Mouse (Mus musculus): ENCODE results near the gene Cln5. TPM values are rescaled to one million over a fixed set of nuclear protein-coding genes. Genes with fewer than 3 reads are reported as not detected.

Cln5 gene
- 28.4 and 29.1 TPM in 2 replicates for polyA plus RNA-seq (2015; fragmentation: Nextera tagmentation; extraction: Ambion mirVana)

GRCm38 (mm10) chr14:103069864-103070611 is at the start of gene Cln5:
Gene Cln5 (plus strand): TSS chr14:103070216.
- Histone ChIP-seq H3K4me1 (peaks cover 10% of the 10 kb centered on the region; the same call in 1 of the 2 replicates), H3K9me3 (no peaks in the 10 kb centered on the region), H3K36me3 (peaks cover 31% of the 10 kb centered on the region), H3K27me3 (no peaks in the 10 kb centered on the region), H3K4me3 (peak within 1 kb of the TSS; percentile 69), H3K9ac (peak within 1 kb of the TSS; percentile 83), H3K27ac (peak within 1 kb of the TSS; percentile 89), H3K4me2 (peak within 1 kb of the TSS; percentile 83)
- peak; percentile 95 for ATAC-seq (ENCODE audit: insufficient number of reproducible peaks, insufficient read depth, low FRiP score, low TSS enrichment, low read depth)
- WGBS: under 1% methylated on average over 65 of the region's 65 CpGs

GRCm38 (mm10) chr14:103029203-103029602 is 40.8 kb upstream of the Cln5 start:
- Histone ChIP-seq H3K9ac (no peak overlapping the region), H3K36me3 (no peaks in the 10 kb centered on the region), H3K4me1 (no peaks in the 10 kb centered on the region), H3K9me3 (no peaks in the 10 kb centered on the region), H3K27me3 (no peaks in the 10 kb centered on the region), H3K4me3 (no peak overlapping the region), H3K4me2 (no peak overlapping the region), H3K27ac (no peak overlapping the region)
- no peak for ATAC-seq (ENCODE audit: insufficient number of reproducible peaks, insufficient read depth, low FRiP score, low TSS enrichment, low read depth)
- 83% methylated on average over 2 of the region's 2 CpGs for WGBS

GRCm38 (mm10) chr14:103033271-103033823 is 36.7 kb upstream of the Cln5 start:
- Histone ChIP-seq H3K27me3 (no peaks in the 10 kb centered on the region), H3K4me3 (no peak overlapping the region), H3K9me3 (no peaks in the 10 kb centered on the region), H3K4me2 (no peak overlapping the region), H3K27ac (no peak overlapping the region), H3K4me1 (no peaks in the 10 kb centered on the region), H3K36me3 (no peaks in the 10 kb centered on the region), H3K9ac (no peak overlapping the region)
- no peak for ATAC-seq (ENCODE audit: insufficient number of reproducible peaks, insufficient read depth, low FRiP score, low TSS enrichment, low read depth)
- 72% methylated on average over 10 of the region's 10 CpGs for WGBS

- no peaks in the 10 kb centered on the region for H3K27me3 ChIP-seq
- H3K9ac ChIP-seq: no peak overlapping the region
- no peaks in the 10 kb centered on the region for H3K4me1 ChIP-seq
- no peak overlapping the region for H3K27ac ChIP-seq
- H3K4me2 ChIP-seq: no peak overlapping the region
- H3K9me3 ChIP-seq: no peaks in the 10 kb centered on the region
- WGBS: 85% methylated on average over 9 of the region's 9 CpGs
- ATAC-seq (ENCODE audit: insufficient number of reproducible peaks, insufficient read depth, low FRiP score, low TSS enrichment, low read depth): no peak
- no peak overlapping the region for H3K4me3 ChIP-seq
- H3K36me3 ChIP-seq: no peaks in the 10 kb centered on the region
These were observed 35.9 kb upstream of the Cln5 start for GRCm38 (mm10) chr14:103034076-103034475.

GRCm38 (mm10) chr14:103037016-103037415 is 33.0 kb upstream of the Cln5 start:
- H3K4me3 ChIP-seq: no peak overlapping the region
- no peaks in the 10 kb centered on the region for H3K9me3 ChIP-seq
- H3K4me1 ChIP-seq: no peaks in the 10 kb centered on the region
- 87% methylated on average over 3 of the region's 3 CpGs for WGBS
- no peak for ATAC-seq (ENCODE audit: insufficient number of reproducible peaks, insufficient read depth, low FRiP score, low TSS enrichment, low read depth)
- H3K36me3 ChIP-seq: no peaks in the 10 kb centered on the region
- no peaks in the 10 kb centered on the region for H3K27me3 ChIP-seq
- no peak overlapping the region for H3K4me2 ChIP-seq
- H3K9ac ChIP-seq: no peak overlapping the region
- H3K27ac ChIP-seq: no peak overlapping the region

GRCm38 (mm10) chr14:103046677-103047076 is 23.3 kb upstream of the Cln5 start, which contains the start of gene Acod1:
Gene Acod1 (plus strand): TSS chr14:103046977.
- no peak within 1 kb of the TSS for H3K4me2 ChIP-seq
- peaks cover 7% of the 10 kb centered on the region; the same call in 1 of the 2 replicates for H3K4me1 ChIP-seq
- no peak within 1 kb of the TSS for H3K9ac ChIP-seq
- no peak within 1 kb of the TSS for H3K4me3 ChIP-seq
- no peak for ATAC-seq (ENCODE audit: insufficient number of reproducible peaks, insufficient read depth, low FRiP score, low TSS enrichment, low read depth)
- H3K36me3 ChIP-seq: no peaks in the 10 kb centered on the region
- no peaks in the 10 kb centered on the region for H3K9me3 ChIP-seq
- H3K27me3 ChIP-seq: no peaks in the 10 kb centered on the region
- H3K27ac ChIP-seq: no peak within 1 kb of the TSS
- 84% methylated on average over 2 of the region's 2 CpGs for WGBS

GRCm38 (mm10) chr14:103048292-103049086 is 21.5 kb upstream of the Cln5 start:
- H3K4me1 ChIP-seq: peaks cover 7% of the 10 kb centered on the region; the same call in 1 of the 2 replicates
- H3K4me3 ChIP-seq: no peak overlapping the region
- ATAC-seq (ENCODE audit: insufficient number of reproducible peaks, insufficient read depth, low FRiP score, low TSS enrichment, low read depth): no peak
- no peak overlapping the region for H3K27ac ChIP-seq
- H3K9me3 ChIP-seq: no peaks in the 10 kb centered on the region
- H3K27me3 ChIP-seq: no peaks in the 10 kb centered on the region
- H3K9ac ChIP-seq: no peak overlapping the region
- H3K36me3 ChIP-seq: no peaks in the 10 kb centered on the region
- 84% methylated on average over 11 of the region's 11 CpGs for WGBS
- H3K4me2 ChIP-seq: no peak overlapping the region

- Histone ChIP-seq H3K9me3 (no peaks in the 10 kb centered on the region), H3K27me3 (no peaks in the 10 kb centered on the region), H3K27ac (no peak overlapping the region), H3K4me1 (peaks cover 7% of the 10 kb centered on the region; the same call in 1 of the 2 replicates), H3K36me3 (no peaks in the 10 kb centered on the region), H3K4me3 (no peak overlapping the region), H3K4me2 (no peak overlapping the region), H3K9ac (no peak overlapping the region)
- ATAC-seq (ENCODE audit: insufficient number of reproducible peaks, insufficient read depth, low FRiP score, low TSS enrichment, low read depth): no peak
- 39% methylated on average over 8 of the region's 8 CpGs for WGBS
These were observed 18.8 kb upstream of the Cln5 start for GRCm38 (mm10) chr14:103051159-103051769.

- H3K36me3 ChIP-seq: no peaks in the 10 kb centered on the region
- no peak overlapping the region for H3K27ac ChIP-seq
These were observed 15.3 kb upstream of the Cln5 start for GRCm38 (mm10) chr14:103054731-103055130.

GRCm38 (mm10) chr14:103056601-103057000 is 13.4 kb upstream of the Cln5 start:
- WGBS: 86% methylated on average over 7 of the region's 7 CpGs
- no peak overlapping the region for H3K9ac ChIP-seq
- no peaks in the 10 kb centered on the region for H3K9me3 ChIP-seq
- no peak for ATAC-seq (ENCODE audit: insufficient number of reproducible peaks, insufficient read depth, low FRiP score, low TSS enrichment, low read depth)
- H3K27ac ChIP-seq: no peak overlapping the region
- no peaks in the 10 kb centered on the region for H3K36me3 ChIP-seq
- H3K4me2 ChIP-seq: no peak overlapping the region
- H3K4me1 ChIP-seq: no peaks in the 10 kb centered on the region
- no peaks in the 10 kb centered on the region for H3K27me3 ChIP-seq
- no peak overlapping the region for H3K4me3 ChIP-seq

More at GRCm38 (mm10) chr14:103054731-103055130, 15.3 kb upstream of the Cln5 start:
- H3K4me2 ChIP-seq: no peak overlapping the region
- no peaks in the 10 kb centered on the region for H3K9me3 ChIP-seq
- H3K4me3 ChIP-seq: no peak overlapping the region
- ATAC-seq (ENCODE audit: insufficient number of reproducible peaks, insufficient read depth, low FRiP score, low TSS enrichment, low read depth): no peak
- 85% methylated on average over 13 of the region's 13 CpGs for WGBS
- no peaks in the 10 kb centered on the region for H3K4me1 ChIP-seq
- no peaks in the 10 kb centered on the region for H3K27me3 ChIP-seq
- no peak overlapping the region for H3K9ac ChIP-seq

- Histone ChIP-seq H3K9me3 (no peaks in the 10 kb centered on the region), H3K27ac (no peak overlapping the region), H3K4me1 (no peaks in the 10 kb centered on the region), H3K27me3 (no peaks in the 10 kb centered on the region), H3K9ac (no peak overlapping the region), H3K36me3 (no peaks in the 10 kb centered on the region), H3K4me2 (no peak overlapping the region), H3K4me3 (no peak overlapping the region)
- 68% methylated on average over 1 of the region's 1 CpGs for WGBS
- ATAC-seq (ENCODE audit: insufficient number of reproducible peaks, insufficient read depth, low FRiP score, low TSS enrichment, low read depth): no peak
These were observed 11.0 kb upstream of the Cln5 start for GRCm38 (mm10) chr14:103058998-103059397.

All from embryonic facial prominence, embryonic 13.5 days (tissue).